Mouse (Mus musculus) intestine, embryonic 16.5 days (tissue): Measurements from ENCODE around the gene Suclg2. TPM values are rescaled to one million over a fixed set of nuclear protein-coding genes. Genes with fewer than 3 reads are reported as not detected.
A peak's percentile ranks its signal among the peaks of the same experiment; 100 is the strongest.

Experiments used
- ATAC-seq: fragments of 200-750 bp; cut with Nextera tagmentation; 2 replicates; pipeline ENCODE4 v1.8.0; 2017; ENCODE audit warnings: moderate TSS enrichment, moderate library complexity
- H3K27ac ChIP-seq: fragments of 300-500 bp; sonication (generic); 2 replicates; pipeline ENCODE4 v1.5.1; 2014; ENCODE audit warnings: mild to moderate bottlenecking, low read length
- H3K27me3 ChIP-seq: fragments of 300-500 bp; sonication (generic); replicated peaks from 2 replicates; pipeline ENCODE4 v1.6.1; 2014; ENCODE audit warnings: low read length, control low read depth, mixed read lengths; ENCODE audit not compliant: control insufficient read depth, insufficient read depth
- H3K36me3 ChIP-seq: fragments of 300-500 bp; sonication (generic); 2 replicates; pipeline ENCODE4 v1.6.1; 2014; ENCODE audit warnings: low read length, control low read depth; ENCODE audit not compliant: control insufficient read depth, insufficient read depth
- H3K4me1 ChIP-seq: fragments of 300-500 bp; sonication (generic); 2 replicates; pipeline ENCODE4 v1.6.1; 2014; ENCODE audit warnings: low read length, control low read depth, mixed read lengths; ENCODE audit not compliant: control insufficient read depth, insufficient read depth
- H3K4me2 ChIP-seq: fragments of 300-500 bp; sonication (generic); 2 replicates; pipeline ENCODE4 v1.6.1; 2014; ENCODE audit warnings: low read depth, low read length, control low read depth
- H3K4me3 ChIP-seq: fragments of 300-500 bp; sonication (generic); 2 replicates; pipeline ENCODE4 v1.5.1; 2014; ENCODE audit warnings: mild to moderate bottlenecking, low read length
- H3K9ac ChIP-seq: fragments of 300-500 bp; sonication (generic); 2 replicates; pipeline ENCODE4 v1.6.1; 2014; ENCODE audit warnings: low read depth, low read length
- H3K9me3 ChIP-seq: fragments of 300-500 bp; sonication (generic); 2 replicates; pipeline ENCODE4 v1.6.1; 2016; ENCODE audit warnings: low read length, control low read depth; ENCODE audit not compliant: control insufficient read depth
- WGBS: fragments of 180-500 bp; shearing (Covaris S2); extraction: QIAGEN DNeasy Blood & Tissue Kit; methylation state at CpG from one replicate; pipeline ENCODE4 v1.1.7; 2014; 5-methylcytosine and 5-hydroxymethylcytosine counted together
- polyA plus RNA-seq: library from polyadenylated mRNA; unstranded; fragments of >200 nt; fragmentation: Nextera tagmentation; extraction: Ambion mirVana; gene quantifications from 2 replicates; pipeline ENCODE4 v1.2.1, GENCODE M21; 2015

Suclg2 gene
- polyA plus RNA-seq: 130 TPM in 2 replicates

DNA sequence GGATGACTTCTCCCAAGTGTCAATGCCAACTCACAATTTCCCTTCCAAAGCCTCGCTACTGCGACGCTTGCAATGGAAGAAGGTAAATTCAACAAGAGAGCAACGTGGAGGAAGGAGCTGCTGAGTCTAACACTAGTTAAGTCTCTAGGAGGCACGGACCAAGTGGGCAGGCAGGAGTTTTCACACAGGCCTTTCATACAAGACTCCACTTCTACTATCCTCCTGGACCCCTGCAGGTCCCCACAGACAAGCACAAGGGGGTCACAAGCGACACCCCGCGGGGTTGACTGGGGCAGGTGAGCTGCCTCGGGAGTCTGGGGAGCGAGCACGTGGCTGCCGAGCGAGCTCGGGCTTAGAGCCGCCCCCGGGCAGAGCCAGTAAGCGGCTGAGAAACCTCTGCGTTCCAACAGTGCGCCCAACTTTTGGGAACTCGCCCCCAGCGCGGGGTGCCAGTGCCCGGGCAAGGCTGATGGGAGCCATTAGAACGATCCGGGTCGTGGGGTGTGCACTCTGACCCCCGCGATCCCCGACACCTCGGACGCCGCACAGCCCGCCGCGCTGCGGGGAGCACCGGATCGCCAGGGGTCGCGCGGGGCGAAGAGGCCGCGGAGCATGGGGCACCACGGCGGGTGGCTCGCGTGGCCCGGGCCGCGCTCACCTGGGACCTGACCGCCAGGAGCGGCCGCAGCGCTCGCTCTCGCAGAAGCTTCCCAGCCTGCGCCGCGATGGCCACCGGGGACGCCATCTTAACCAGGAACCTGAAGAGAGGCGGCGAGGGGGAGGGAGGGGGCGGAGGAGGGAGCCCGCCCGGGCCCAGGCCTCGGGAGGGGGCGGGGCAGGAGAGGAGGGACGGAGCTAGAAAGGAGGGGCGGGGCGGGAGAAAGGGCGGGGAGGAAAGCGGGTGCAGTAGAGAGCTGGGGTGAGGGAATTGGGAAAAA is at the start of gene Suclg2:
Suclg2 (minus strand) TSS at position 770 of the 938 bp plus-strand sequence.
- H3K9me3 ChIP-seq: no peaks in the 10 kb centered on the region
- WGBS: 1% methylated on average over 69 of the region's 74 CpGs
- peak within 1 kb of the TSS; percentile 82 for H3K4me3 ChIP-seq
- H3K36me3 ChIP-seq: no peaks in the 10 kb centered on the region
- ATAC-seq: peak; percentile 94
- H3K27ac ChIP-seq: peak within 1 kb of the TSS; percentile 69
- peaks cover 24% of the 10 kb centered on the region for H3K4me1 ChIP-seq
- H3K27me3 ChIP-seq: no peaks in the 10 kb centered on the region
- peak within 1 kb of the TSS; percentile 94 for H3K9ac ChIP-seq
- peak within 1 kb of the TSS; percentile 91 for H3K4me2 ChIP-seq

DNA sequence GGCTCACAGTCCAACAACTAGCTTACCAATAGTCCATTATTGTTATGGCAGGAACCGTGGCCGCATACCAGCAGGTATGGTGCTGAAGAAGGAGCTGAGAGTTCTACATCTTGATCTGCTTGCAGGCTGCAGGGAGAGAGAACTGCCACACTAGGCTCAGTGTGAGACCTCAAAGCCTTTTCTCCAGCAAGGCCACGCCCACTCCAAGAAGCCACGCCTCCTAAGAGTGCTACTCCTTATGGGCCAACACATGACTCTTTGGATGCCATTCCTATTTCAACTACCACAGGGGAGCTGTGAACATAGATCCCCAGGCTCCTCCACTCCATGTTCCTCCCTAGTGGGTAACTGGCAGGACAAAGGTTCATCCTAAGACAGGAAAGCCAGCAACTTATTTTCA is 48.0 kb upstream of the Suclg2 start:
- no peak for ATAC-seq

DNA sequence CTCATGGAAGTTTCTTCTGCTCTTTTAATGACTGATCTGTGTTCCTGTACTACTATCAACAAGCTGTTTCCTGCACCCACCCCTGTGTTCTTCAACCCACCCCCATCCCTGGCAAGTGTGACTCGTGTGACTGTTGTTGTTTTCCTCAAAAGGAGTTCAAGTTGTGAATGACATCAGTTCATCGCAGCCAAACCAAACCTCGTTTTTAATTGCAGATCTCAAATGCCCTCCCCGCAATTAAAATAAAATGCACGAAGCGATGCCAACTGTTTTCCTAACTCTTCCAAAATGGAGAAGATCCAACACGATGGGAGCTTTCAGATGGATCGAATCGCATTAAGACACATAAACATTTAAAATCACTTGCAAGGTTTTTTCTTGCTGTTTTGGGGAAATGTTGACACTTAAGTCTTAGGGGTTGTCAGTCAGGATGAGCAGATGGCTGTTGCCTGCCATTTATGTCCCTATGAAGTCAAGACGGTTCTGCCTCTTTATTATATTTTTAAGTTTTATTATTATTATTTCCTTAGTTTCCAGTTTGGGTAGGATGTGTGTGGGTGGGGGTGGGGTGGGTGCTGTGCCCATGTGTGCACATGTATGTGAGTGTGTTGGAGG is 41.1 kb upstream of the Suclg2 start:
- WGBS: 82% methylated on average over 10 of the region's 10 CpGs
- H3K4me2 ChIP-seq: no peak overlapping the region

More for the DNA sequence above, 48.0 kb upstream of the Suclg2 start:
- no peak overlapping the region for H3K4me2 ChIP-seq
- H3K27me3 ChIP-seq: no peaks in the 10 kb centered on the region
- H3K9ac ChIP-seq: no peak overlapping the region
- 77% methylated on average over 4 of the region's 4 CpGs for WGBS
- H3K4me1 ChIP-seq: no peaks in the 10 kb centered on the region
- no peak overlapping the region for H3K4me3 ChIP-seq
- H3K9me3 ChIP-seq: no peaks in the 10 kb centered on the region
- no peaks in the 10 kb centered on the region for H3K36me3 ChIP-seq
- H3K27ac ChIP-seq: no peak overlapping the region

DNA sequence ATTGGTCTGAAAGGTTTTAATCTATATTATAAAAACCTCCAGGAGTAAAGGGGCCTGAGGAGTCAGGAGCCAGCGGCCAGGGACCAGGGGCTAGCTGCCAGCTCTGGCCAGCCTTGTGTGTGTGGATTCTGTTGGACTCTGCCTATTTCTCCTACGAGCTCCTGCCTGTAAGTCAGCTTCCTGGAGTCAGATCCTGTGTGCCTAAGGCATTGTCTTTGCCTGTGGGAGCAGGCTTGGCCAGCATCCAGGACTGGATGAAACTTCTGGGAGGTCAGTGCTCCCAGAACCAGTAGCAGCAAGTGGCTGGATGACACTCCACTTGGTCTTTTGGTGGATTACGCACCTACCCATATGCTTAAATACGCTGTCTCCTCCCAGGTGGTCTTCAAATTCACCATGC is 23.8 kb upstream of the Suclg2 start:
- Histone ChIP-seq H3K27me3 (no peaks in the 10 kb centered on the region), H3K4me2 (no peak overlapping the region), H3K9ac (no peak overlapping the region), H3K4me3 (no peak overlapping the region), H3K27ac (no peak overlapping the region), H3K4me1 (no peaks in the 10 kb centered on the region), H3K36me3 (no peaks in the 10 kb centered on the region), H3K9me3 (no peaks in the 10 kb centered on the region)
- WGBS: 88% methylated on average over 4 of the region's 4 CpGs
- no peak for ATAC-seq

More for the DNA sequence above, 41.1 kb upstream of the Suclg2 start:
- no peak overlapping the region for H3K9ac ChIP-seq
- no peak for ATAC-seq
- no peak overlapping the region for H3K4me3 ChIP-seq
- H3K27me3 ChIP-seq: no peaks in the 10 kb centered on the region
- no peak overlapping the region for H3K27ac ChIP-seq
- no peaks in the 10 kb centered on the region for H3K9me3 ChIP-seq
- no peaks in the 10 kb centered on the region for H3K4me1 ChIP-seq
- H3K36me3 ChIP-seq: no peaks in the 10 kb centered on the region

DNA sequence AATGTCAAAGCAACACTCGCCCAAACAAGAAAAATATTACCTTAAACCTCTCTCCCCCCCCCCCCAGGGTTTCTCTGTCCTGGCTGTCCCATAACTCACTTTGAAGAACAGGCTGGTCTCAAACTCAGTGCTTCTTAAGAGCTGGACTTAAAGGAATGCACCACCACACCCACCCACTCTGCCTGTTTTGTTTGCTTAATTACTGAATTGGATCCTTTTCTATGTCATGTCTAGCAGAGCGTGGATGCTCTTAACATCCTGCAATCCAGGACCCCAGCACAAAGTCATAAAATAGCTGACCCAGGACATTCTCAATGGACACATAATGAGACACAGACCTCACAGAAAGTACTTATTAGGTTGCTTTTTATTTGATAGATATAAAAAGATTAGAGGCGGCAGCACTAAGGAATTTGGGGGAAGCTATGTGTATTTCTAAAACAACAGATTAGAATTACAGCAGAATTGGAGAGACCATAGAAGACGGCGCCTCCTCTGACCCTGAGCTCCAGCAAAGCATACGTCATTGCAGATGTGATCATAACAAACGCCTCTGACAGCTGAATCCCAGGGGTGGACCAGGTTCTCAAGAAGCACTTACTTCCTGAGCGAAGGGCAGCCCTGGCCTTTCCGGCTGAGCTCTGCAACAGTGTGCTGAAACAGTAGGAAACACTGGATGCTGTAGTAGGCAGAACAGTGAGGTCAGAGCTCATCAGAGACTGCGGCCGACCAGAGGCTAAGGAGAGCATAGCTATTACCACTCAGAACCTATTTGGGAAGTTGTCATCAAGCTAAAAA is 13.2 kb upstream of the Suclg2 start:
- no peak for ATAC-seq
- Histone ChIP-seq H3K36me3 (no peaks in the 10 kb centered on the region), H3K4me3 (no peak overlapping the region), H3K9ac (no peak overlapping the region), H3K27me3 (no peaks in the 10 kb centered on the region), H3K27ac (no peak overlapping the region), H3K4me1 (no peaks in the 10 kb centered on the region), H3K4me2 (no peak overlapping the region), H3K9me3 (no peaks in the 10 kb centered on the region)
- 41% methylated on average over 11 of the region's 11 CpGs for WGBS

DNA sequence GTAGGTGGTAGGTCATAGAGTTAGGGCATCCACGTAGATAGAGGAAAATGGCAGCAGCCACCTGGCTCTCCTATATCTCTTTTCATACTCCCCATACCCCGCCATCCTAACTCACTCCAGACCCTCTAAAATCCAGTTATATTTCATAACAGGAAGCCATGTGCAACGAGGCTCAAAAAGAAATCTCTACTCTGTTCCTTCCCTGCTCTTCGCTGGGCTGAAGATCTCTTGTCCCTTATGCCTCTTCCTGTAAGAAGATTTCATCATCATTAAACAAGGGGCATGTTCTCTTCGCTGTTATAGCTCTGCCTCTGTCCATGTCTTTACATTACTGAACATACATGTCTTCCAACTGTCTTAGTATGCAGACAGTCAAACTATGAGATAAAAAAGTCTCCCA is 10.8 kb upstream of the Suclg2 start:
- 77% methylated on average over 5 of the region's 5 CpGs for WGBS
- ATAC-seq: no peak
- no peak overlapping the region for H3K9ac ChIP-seq

DNA sequence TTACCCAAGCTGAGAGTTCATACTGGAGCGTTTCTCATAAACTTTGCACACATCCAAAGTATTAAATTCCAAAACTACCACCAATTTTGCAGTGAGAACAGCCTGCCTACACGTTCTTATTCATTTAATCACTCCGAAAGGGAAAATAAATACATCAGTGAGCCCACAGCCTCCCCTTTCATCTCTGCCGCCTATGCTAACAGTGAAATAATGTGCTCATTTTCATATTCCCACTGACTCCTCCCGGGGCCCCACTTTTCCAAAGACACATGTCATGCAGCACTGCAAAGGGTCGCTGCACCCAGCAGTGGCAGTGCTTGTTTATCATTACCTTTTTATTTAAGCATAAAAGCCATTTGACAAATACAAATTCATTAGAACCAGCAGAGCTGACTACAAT is 6.7 kb upstream of the Suclg2 start:
- Histone ChIP-seq H3K36me3 (no peaks in the 10 kb centered on the region), H3K9ac (no peak overlapping the region), H3K27me3 (no peaks in the 10 kb centered on the region), H3K4me1 (peaks cover 4% of the 10 kb centered on the region; the same call in 1 of the 2 replicates), H3K9me3 (no peaks in the 10 kb centered on the region), H3K4me3 (no peak overlapping the region), H3K4me2 (no peak overlapping the region), H3K27ac (no peak overlapping the region)
- 57% methylated on average over 6 of the region's 6 CpGs for WGBS
- no peak for ATAC-seq

More for the DNA sequence above, 10.8 kb upstream of the Suclg2 start:
- Histone ChIP-seq H3K36me3 (no peaks in the 10 kb centered on the region), H3K4me3 (no peak overlapping the region), H3K9me3 (no peaks in the 10 kb centered on the region), H3K27me3 (no peaks in the 10 kb centered on the region), H3K27ac (no peak overlapping the region), H3K4me1 (no peaks in the 10 kb centered on the region), H3K4me2 (no peak overlapping the region)

DNA sequence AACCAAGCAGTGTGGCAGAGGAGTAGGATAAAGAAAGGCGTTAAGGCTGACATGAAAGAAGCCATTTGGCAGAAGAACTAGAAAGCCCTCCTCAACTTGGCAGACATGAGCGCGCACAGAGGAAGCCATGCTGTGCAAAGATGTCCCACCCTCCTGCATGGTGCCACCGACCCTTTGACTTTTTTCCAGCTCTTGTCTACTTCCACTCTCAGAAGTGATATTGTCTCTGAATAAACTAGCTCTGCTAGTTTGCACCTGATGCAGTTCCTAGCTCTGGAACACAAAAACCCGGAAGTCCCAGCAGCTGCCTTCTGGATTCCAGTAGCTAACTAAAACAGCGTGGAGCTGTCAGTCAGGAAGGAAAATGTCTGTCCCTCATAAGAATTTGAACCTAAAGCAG is 4.8 kb upstream of the Suclg2 start:
- H3K4me3 ChIP-seq: no peak overlapping the region
- H3K9me3 ChIP-seq: no peaks in the 10 kb centered on the region
- H3K4me2 ChIP-seq: no peak overlapping the region
- no peaks in the 10 kb centered on the region for H3K36me3 ChIP-seq
- 86% methylated on average over 6 of the region's 6 CpGs for WGBS
- no peak overlapping the region for H3K27ac ChIP-seq
- H3K27me3 ChIP-seq: no peaks in the 10 kb centered on the region
- H3K9ac ChIP-seq: no peak overlapping the region
- H3K4me1 ChIP-seq: peaks cover 9% of the 10 kb centered on the region; the same call in 1 of the 2 replicates
- no peak for ATAC-seq

DNA sequence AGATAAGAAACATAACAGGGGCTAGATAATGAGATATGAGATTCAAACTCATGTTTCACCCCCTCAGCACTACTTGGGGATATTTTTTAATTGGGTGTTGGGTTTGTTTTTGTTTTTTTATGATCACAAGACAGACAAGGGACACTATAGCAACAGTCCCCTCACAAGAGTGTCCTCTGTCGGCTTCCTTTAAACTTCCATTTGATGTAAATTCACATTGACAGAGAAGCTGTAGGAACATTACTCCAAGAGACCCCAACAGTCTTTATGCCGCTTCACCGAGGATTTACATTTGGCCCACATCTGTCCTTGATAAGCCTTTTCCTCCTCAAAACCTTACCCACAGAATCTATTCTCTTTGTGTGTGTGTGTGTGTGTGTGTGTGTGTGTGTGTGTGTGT is 1.2 kb upstream of the Suclg2 start:
- ATAC-seq: no peak
- Histone ChIP-seq H3K4me1 (peaks cover 21% of the 10 kb centered on the region), H3K9ac (no peak overlapping the region), H3K4me2 (no peak overlapping the region), H3K27ac (no peak overlapping the region), H3K4me3 (no peak overlapping the region), H3K9me3 (no peaks in the 10 kb centered on the region), H3K36me3 (no peaks in the 10 kb centered on the region), H3K27me3 (no peaks in the 10 kb centered on the region)
- 83% methylated on average over 3 of the region's 3 CpGs for WGBS
